Mouse (Mus musculus) liver, embryonic 14.5 days (tissue): ENCODE results near the gene Scn9a. TPM values are rescaled to one million over a fixed set of nuclear protein-coding genes. Genes with fewer than 3 reads are reported as not detected.

Experiments used
- ATAC-seq: fragments of 200-750 bp; cut with Nextera tagmentation; 2 replicates; pipeline ENCODE4 v1.8.0; 2017; ENCODE audit warnings: moderate number of reproducible peaks, mild to moderate bottlenecking, moderate library complexity; ENCODE audit not compliant: insufficient read depth
- DNase-seq, 3 experiments: peaks; one replicate each; pipeline ENCODE4 v3.0.0-alpha.2; 2012 to 2013; ENCODE audit warnings: low read depth in 3 of 3, low spot score in 3 of 3
- H3K27ac ChIP-seq: fragments of 300-500 bp; sonication (generic); 2 replicates; pipeline ENCODE4 v1.5.1; 2014; ENCODE audit warnings: moderate library complexity, mild to moderate bottlenecking, control low read depth, inconsistent platforms
- H3K27me3 ChIP-seq: fragments of 300-500 bp; sonication (generic); 2 replicates; pipeline ENCODE4 v1.6.1; 2014; ENCODE audit warnings: mild to moderate bottlenecking, low read length, moderate library complexity; ENCODE audit not compliant: control insufficient read depth, insufficient read depth
- H3K36me3 ChIP-seq: fragments of 300-500 bp; sonication (generic); replicated peaks from 2 replicates; pipeline ENCODE4 v1.6.1; 2014; ENCODE audit warnings: low read depth; ENCODE audit not compliant: control insufficient read depth, insufficient read depth
- H3K4me1 ChIP-seq, 2 experiments: fragments of 200-500 bp in 1 of 2; fragments of 300-500 bp in 1 of 2; sonication (generic) in 1 of 2; replicated peaks; 2 replicates each; pipeline ENCODE4 v1.6.1; 2012 to 2014; ENCODE audit warnings: antibody characterized with exemption in 1 of 2, inconsistent platforms in 1 of 2, low read length in 1 of 2; ENCODE audit not compliant: control insufficient read depth in 2 of 2, insufficient read depth in 2 of 2
- H3K4me2 ChIP-seq: fragments of 300-500 bp; sonication (generic); 2 replicates; pipeline ENCODE4 v1.6.1; 2014; ENCODE audit warnings: low read depth, mild to moderate bottlenecking, control low read depth, moderate library complexity
- H3K4me3 ChIP-seq, 2 experiments: fragments of 200-500 bp in 1 of 2; fragments of 300-500 bp in 1 of 2; sonication (generic) in 1 of 2; 2 replicates each; pipeline ENCODE4 v1.5.1; 2012 to 2014; ENCODE audit warnings: low read depth in 2 of 2, low read length in 2 of 2, mild to moderate bottlenecking in 2 of 2, control low read depth in 1 of 2, inconsistent platforms in 1 of 2, moderate library complexity in 1 of 2; ENCODE audit not compliant: insufficient read depth in 1 of 2
- H3K9ac ChIP-seq: fragments of 300-500 bp; sonication (generic); replicated peaks from 2 replicates; pipeline ENCODE4 v1.6.1; 2014; ENCODE audit warnings: mild to moderate bottlenecking, control low read depth, moderate library complexity
- H3K9me3 ChIP-seq: fragments of 300-500 bp; sonication (generic); 2 replicates; pipeline ENCODE4 v1.6.1; 2016; ENCODE audit warnings: low read length, mixed read lengths; ENCODE audit not compliant: control insufficient read depth
- CTCF ChIP-seq: IDR thresholded peaks from 2 replicates; pipeline ENCODE4 v1.5.1; 2016; ENCODE audit warnings: antibody characterized with exemption, low read depth, control low read depth
- EP300 ChIP-seq: IDR thresholded peaks from 2 replicates; pipeline ENCODE4 v1.6.1; 2016; ENCODE audit warnings: antibody characterized with exemption, low read depth
- WGBS: fragments of 180-500 bp; shearing (Covaris S2); extraction: QIAGEN DNeasy Blood & Tissue Kit; methylation state at CpG from one replicate; pipeline ENCODE4 v1.1.7; 2014; ENCODE audit not compliant: insufficient replicate concordance; 5-methylcytosine and 5-hydroxymethylcytosine counted together
- polyA plus RNA-seq, 2 experiments: library from polyadenylated mRNA; depleted of rRNA in 1 of 2; stranded (reverse) in 1 of 2; unstranded in 1 of 2; fragments of >200 nt; fragmentation: Nextera tagmentation in 1 of 2; extraction: Ambion mirVana in 1 of 2; gene quantifications; 2 replicates each; pipeline versions ENCODE4 v1.2.1 to v1.2.3; 2012 to 2014

The Scn9a gene
- polyA plus RNA-seq, 2 experiments, result under 0.01 TPM; not detected in 1

DNA sequence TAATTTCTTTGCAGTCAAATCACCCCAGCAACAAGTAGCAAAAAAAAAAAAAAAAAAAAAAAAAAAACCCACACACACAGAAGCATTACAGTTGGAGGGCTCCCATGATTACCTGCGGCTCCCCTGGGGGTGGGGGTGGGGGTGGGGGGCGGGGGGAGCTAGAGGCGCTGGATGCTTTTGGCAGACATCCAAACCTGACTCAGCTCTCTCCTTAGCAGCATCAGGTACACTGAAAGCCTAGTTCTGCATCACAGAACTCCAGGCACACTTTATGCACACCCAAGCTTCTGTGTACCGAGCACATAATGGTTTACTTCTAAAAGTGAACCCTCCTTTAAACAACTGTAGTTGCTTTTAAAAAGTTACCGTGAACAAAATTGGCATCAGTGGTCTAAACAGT lies 2.0 kb downstream of the Scn9a start:
- no peak overlapping the region for H3K9ac ChIP-seq
- TF ChIP-seq CTCF (no peak), EP300 (no peak)
- no peak for ATAC-seq
- no peaks in the 10 kb centered on the region for H3K36me3 ChIP-seq
- no peak for DNase-seq
- H3K4me2 ChIP-seq, result no peak overlapping the region
- H3K9me3 ChIP-seq, result no peaks in the 10 kb centered on the region
- no peak overlapping the region for H3K4me3 ChIP-seq
- no peak overlapping the region for H3K27ac ChIP-seq
- H3K27me3 ChIP-seq, result peaks cover 5% of the 10 kb centered on the region
- no peaks in the 10 kb centered on the region for H3K4me1 ChIP-seq
- WGBS, result 24% methylated on average over 5 of the region's 5 CpGs

DNA sequence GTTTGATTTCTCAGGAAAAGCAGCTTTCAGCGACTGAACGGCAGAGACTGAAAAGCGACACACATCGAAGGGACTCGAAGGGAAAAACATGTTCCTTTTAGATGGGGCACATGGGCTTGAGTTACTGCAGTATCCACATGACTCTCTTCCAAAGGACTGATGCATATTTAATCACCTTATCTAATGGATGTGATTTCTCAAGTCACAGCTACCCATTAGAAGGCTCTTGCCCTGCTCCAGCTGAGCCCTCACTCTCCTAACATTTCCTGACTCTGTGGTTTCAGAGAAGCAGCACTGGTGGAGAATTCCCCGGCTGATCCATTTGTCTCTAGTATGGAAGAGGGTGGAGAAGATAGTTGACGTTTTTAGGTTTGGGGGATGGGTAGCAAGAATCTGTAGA lies 23.7 kb downstream of the Scn9a start:
- Histone ChIP-seq H3K9ac (no peak overlapping the region), H3K4me1 (no peaks in the 10 kb centered on the region), H3K36me3 (no peaks in the 10 kb centered on the region), H3K4me3 (no peak overlapping the region), H3K27ac (no peak overlapping the region), H3K9me3 (no peaks in the 10 kb centered on the region), H3K27me3 (no peaks in the 10 kb centered on the region), H3K4me2 (no peak overlapping the region)
- WGBS, result 50% methylated on average over 7 of the region's 7 CpGs
- no peak for TF ChIP-seq CTCF
- TF ChIP-seq EP300, result no peak
- ATAC-seq, result no peak
- no peak for DNase-seq

DNA sequence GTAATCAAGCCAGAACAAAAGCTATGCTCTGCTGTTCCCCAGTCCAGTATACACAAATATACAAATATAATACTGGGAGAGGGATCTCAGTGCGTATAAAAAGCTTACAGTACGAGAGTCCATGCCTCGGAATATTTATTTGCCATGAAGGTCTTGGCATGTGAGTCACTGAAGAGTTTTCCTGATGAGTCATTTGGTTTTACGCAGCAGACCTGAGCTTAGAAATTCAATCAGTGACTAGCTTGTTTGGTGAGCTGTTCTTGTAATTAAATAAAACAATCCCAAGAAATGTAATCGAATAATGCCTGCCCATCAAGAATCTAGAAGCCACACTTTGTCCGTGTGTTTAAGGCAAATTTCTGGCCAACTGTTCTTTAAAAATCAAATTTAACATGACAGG lies 37.4 kb downstream of the Scn9a start:
- Histone ChIP-seq H3K4me2 (no peak overlapping the region), H3K36me3 (no peaks in the 10 kb centered on the region), H3K9me3 (no peaks in the 10 kb centered on the region), H3K27me3 (no peaks in the 10 kb centered on the region), H3K27ac (no peak overlapping the region), H3K4me3 (no peak overlapping the region), H3K4me1 (no peaks in the 10 kb centered on the region), H3K9ac (no peak overlapping the region)
- ATAC-seq, result no peak
- WGBS, result 61% methylated on average over 6 of the region's 6 CpGs
- TF ChIP-seq EP300 (no peak), CTCF (no peak)
- no peak for DNase-seq

DNA sequence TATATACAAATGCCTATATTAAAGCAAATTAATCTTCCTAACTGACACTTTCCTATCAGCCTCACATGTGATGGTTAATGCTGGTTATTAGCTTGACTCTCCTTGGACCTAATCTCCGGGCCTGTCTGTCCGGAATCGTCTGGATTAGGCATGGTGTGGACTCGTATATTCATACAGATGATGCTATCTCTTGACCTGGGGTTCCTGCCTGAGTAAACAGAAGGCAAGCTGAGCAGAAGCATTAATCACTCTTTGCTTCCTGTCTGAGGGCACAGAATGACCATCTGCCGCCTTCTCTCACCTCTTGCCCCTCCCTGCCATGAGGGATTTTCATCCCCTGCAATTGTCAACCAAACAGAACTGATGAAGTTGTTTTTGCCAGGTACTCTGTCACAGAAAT lies 38.6 kb downstream of the Scn9a start:
- no peaks in the 10 kb centered on the region for H3K27me3 ChIP-seq
- H3K9me3 ChIP-seq, result no peaks in the 10 kb centered on the region
- no peak overlapping the region for H3K27ac ChIP-seq
- DNase-seq (no peak), ATAC-seq (no peak)
- no peak overlapping the region for H3K4me3 ChIP-seq
- 34% methylated on average over 5 of the region's 5 CpGs for WGBS
- TF ChIP-seq CTCF, result no peak
- no peak for TF ChIP-seq EP300
- H3K4me1 ChIP-seq, result no peaks in the 10 kb centered on the region
- no peak overlapping the region for H3K9ac ChIP-seq
- H3K4me2 ChIP-seq, result no peak overlapping the region
- H3K36me3 ChIP-seq, result no peaks in the 10 kb centered on the region

DNA sequence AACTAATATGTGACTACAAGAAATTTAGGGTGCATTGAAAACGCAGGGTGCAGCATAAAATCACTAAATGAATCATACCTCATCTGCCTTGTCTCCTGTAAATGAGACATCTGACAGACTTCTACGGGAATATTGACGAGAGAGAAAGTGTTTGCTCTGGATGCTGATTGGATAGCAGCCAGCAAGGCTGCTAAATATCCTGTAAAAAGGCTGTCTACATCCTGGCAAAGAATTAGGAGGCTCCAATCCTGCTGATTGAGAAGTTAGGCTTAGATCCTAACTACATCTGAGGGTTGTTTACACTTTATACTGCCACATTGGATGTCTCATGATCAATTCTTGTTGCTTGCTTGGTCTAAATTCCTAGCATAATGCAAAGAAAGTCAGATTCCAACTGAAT lies 44.6 kb downstream of the Scn9a start:
- H3K9ac ChIP-seq, result no peak overlapping the region
- DNase-seq (no peak), ATAC-seq (no peak)
- no peaks in the 10 kb centered on the region for H3K36me3 ChIP-seq
- no peaks in the 10 kb centered on the region for H3K4me1 ChIP-seq
- no peak overlapping the region for H3K27ac ChIP-seq
- WGBS, result 66% methylated on average over 3 of the region's 3 CpGs
- H3K4me2 ChIP-seq, result no peak overlapping the region
- no peak overlapping the region for H3K4me3 ChIP-seq
- no peak for TF ChIP-seq EP300
- TF ChIP-seq CTCF, result no peak
- no peaks in the 10 kb centered on the region for H3K27me3 ChIP-seq
- H3K9me3 ChIP-seq, result no peaks in the 10 kb centered on the region
